Mouse (Mus musculus) megakaryocyte-erythroid progenitor cell, adult 5-6 weeks (primary cell): ENCODE data around the gene Psmd1. TPM values are rescaled to one million over a fixed set of nuclear protein-coding genes. Genes with fewer than 3 reads are reported as not detected.
A peak's percentile ranks its signal among the peaks of the same experiment; 100 is the strongest.

ENCODE experiments used
- ATAC-seq: replicated peaks from 2 replicates; pipeline ENCODE4 v1.8.0; 2016; ENCODE audit warnings: mild to moderate bottlenecking, inconsistent platforms; ENCODE audit not compliant: severe bottlenecking, poor library complexity, low FRiP score, low TSS enrichment
- total RNA-seq, 2 experiments: library from RNA; stranded (forward) in 1 of 2; stranded (reverse) in 1 of 2; fragments of 200-1000, 215-1000 nt in 1 of 2; fragments of >200 nt in 1 of 2; fragmentation: Nextera tagmentation in 1 of 2; gene quantifications; 2 replicates each; pipeline ENCODE4 v1.2.3; 2014 to 2017

The Psmd1 gene
- total RNA-seq, 2 experiments from 2014 or later, result 107 to 214 TPM

DNA sequence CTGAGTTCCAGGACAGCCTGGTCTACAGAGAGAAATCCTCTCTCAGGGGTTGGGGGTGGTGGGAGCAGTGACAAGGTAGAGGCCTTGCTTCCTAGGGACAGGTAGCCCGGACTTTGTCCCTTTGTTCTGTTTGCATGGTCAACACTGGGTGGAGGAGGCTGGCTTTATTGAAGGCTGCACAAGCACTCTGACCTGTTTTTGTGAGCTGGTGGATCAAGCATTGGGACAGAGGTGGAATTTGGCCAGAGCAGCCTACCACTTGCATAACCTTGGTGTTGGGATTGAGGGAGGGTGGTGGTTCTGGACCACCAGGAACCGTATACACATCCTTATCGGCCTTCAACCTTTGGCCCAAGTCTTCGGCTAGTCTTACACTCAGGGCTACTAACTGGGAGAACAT lies 7.9 kb upstream of the Psmd1 start:
- no peak for ATAC-seq

DNA sequence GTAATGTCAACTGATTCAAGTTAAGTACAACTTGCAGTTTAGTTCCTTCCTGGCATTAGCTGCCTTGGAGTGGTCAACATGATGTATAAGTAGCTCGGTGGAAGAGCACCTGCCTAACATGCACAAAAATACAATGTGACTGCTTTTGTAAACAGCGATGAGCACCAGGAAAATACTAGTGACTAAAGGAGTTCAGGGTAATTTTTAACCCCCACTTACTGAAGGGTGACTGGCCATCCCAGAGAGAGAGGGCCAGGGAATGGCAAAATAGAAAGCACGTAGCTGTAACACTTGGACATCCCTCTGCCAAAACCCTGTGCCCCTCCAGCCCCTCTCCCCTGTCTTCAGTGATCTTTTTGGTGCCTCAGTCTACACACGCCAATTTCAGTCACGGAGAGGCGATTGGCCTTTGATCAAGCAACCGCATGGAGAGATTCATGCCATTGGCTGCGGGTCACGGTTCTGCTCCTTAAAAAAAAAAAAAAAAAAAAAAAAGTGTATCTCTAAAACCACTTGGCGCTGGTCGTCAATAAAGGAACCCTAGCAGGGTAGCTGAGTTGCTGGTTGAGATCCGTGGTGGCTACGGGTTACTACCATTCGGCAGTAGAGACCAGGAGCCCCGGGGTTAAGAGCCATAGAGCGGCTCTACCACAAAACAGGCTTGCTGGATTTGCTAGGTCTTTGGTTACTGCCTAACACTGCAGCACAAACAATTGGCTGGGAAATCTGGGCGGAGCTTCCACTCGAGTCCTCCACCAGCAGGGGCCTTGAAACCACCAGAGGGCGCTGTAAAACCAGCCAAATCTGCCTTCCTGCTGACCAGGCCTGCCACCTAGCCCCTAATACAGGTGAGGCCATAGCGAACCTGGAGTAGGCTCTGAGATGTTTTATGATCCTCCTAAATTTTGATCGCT lies 5.1 kb upstream of the Psmd1 start:
- peak; percentile 96 for ATAC-seq

DNA sequence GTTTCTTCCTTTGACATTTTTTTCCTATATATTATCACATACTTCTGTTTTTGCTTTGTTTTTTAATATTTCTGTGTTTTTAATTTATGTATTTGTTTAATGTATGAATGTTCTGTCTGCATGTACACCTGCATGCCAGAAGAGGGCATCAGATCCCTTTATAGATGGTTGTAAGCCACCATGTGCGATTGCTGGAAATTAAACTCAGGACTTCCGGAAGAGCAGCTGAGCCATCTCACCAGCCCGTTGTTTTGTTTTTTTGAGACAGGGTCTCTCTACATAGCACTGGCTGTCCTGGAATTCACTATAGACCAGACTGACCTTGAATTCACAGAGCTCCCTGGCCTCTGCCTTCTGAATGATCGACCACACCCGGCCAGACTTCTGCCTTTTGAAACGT lies 1.7 kb upstream of the Psmd1 start:
- no peak for ATAC-seq

DNA sequence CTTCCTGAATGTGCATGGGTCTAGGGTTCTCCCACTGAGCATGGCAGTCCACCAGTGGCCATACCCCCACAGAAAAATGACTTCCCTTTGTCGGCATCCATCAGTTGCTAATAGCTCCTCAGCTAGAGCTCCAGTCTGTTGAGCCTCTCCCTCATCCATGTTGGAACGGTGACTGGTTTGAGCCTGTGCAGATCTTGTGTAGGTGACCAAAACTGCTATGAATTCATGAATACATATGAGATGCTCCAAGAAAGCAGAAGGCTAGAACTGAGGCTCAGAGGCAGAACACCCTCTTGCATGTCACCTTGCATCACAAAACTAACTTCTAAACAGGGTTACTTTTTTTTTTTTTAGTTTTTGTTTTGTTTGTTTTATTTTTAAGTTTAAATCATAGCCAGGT lies 12.4 kb downstream of the Psmd1 start:
- no peak for ATAC-seq

DNA sequence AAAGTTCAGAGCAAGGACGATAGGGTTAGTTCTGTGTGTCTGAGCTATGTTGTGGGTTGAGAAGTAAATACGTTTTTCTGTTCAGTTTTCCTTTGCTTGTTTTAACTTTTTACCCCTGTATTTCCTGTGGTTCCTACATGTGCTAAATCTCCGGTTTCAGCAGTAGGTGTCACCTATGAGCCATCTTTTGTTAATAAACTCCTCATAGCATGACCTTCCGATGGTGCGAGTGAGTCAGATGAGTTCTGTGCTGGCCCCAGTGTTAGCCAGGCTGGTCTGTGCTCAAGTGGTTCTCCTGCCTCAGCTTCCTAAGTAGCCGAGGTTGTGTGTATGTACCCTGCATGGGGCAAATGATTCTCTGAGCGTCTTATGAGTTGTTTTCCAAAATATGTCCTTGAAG lies 30.2 kb downstream of the Psmd1 start:
- no peak for ATAC-seq

DNA sequence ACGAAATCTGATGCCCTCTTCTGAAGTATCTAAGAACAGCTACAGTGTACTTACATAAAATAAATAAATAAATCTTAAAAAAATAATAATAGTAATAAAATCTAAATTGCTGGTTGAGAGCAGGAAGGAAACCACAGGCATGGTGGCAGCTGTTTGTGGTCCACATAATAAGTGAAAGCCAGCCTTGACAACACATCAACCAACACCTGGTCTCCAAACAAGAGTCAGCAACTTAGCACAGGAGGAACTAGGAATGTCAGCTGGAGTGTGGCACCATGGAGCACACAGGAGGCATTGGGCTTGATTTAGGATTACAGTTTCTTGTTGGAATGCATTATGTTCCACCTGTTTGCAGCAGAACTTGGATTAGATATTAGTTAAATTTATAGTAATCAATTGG lies 40.9 kb downstream of the Psmd1 start:
- ATAC-seq, result no peak

DNA sequence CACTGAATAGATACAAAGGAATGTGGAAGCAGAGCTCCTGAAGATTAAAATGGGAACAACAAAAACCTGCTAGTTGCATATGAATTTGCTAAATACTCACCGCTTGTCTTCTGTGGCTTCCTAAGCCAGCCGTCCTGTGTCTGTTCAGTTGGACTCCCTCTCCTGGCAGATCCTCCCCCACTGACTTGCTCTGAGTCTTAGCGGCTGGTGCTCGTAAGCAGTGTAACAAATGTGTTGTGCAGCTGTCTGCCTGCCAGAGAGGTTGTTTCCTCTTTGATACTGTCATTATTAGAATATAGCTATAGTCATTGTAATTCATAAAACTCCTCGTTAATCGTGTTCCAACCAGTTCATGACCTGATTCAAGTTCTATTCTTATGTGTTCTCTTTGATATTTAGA lies 47.6 kb downstream of the Psmd1 start, which contains the start of gene Htr2b:
Htr2b (minus strand) TSS at position 192 of the 400 bp plus-strand sequence.
- ATAC-seq, result no peak

DNA sequence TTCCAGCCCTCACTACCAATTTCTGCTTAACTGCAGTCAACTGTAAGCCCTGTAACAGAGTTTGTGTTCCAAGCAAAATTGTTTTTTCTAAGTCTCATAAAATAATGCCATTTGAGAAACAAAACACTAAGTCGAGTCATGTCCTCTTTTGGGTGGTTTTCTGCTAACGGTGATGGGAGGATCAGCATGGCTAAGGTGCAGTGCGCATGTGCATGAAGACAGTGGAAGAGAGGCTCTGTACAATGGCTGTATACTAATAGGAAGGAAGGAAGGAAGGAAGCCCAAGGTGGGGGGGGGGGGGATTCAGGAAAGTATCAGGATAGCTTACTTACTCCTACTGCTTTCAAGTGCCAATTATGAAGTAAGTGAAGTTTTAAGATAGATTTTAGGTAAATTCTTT lies 50.0 kb downstream of the Psmd1 start:
- ATAC-seq, result no peak

DNA sequence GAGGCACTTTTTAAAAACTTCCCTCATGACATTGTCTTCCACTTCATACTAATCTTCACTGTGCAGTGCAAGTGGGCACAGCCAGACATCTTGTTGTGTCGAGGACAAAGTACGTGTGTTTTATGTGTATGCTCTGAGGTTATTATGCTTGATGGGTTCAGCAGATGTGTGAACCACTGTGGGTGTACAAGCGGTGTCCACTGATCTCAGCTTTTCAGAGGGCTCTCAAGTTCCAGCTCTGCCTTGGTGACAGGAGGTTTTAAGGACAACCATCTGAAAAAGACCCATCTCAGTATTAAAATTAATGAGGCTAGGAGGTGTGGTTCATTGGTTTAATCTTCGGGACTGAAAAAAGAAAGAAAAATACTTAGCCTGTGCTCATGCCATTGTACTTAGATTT lies 55.4 kb downstream of the Psmd1 start:
- no peak for ATAC-seq

DNA sequence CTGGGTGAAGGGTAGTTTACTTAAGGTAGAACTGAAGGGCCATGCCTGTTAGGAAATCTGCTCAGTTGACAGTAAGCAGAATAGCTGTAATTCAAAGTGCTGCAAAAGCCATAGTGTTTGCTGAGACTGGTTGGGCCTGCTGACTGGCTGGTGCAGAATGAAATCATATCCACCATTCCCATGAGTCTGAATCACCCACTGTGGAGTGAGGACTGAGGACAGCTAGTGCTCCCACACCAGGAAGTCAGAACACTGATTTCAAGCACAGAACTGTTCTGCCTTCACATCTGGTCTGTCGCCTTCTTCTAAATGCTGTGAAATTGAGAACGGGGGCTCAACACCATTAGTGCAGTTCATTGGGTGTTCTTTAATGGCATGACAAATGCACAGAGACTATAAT lies 61.8 kb downstream of the Psmd1 start:
- ATAC-seq, result no peak

DNA sequence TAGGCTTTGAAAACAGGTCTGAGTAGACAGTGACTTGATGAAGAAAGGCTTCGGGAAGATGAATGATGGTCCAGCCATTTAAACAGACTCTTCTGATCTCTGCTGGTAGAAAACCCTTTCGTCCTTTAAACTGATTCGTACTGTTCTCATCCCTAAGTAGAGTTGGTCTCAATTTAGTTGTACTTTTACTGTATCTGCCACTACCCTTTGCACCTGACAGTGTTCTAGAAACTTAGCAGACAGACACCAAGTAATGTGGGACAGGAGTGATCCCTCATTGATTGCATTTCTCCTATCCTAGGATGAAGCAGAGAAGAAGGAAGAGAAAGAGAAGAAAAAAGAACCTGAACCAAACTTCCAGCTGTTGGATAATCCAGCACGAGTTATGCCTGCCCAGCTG lies 69.2 kb downstream of the Psmd1 start, which contains the start of gene Gm21972:
Gm21972 (plus strand) TSS at position 301 of the 400 bp plus-strand sequence.
- no peak for ATAC-seq

DNA sequence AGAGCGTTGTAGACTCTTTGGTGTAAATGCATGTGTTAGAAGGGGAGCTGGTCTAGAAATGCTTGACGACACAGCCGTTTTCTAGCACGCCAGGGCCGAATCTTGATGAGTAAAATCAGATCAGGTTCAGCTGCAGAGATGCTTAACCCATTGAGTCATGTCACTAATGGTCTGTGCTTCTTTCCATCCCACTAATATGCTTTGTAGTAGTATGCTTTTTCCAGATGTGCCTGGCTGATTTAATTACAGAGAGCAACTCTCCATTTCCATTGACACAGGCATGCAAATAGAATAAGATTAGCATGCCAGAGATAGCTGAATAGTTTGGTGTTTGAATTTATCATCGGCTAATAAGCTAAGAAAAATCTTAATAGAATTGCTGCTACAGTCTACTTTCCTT lies 71.1 kb downstream of the Psmd1 start:
- ATAC-seq, result no peak

DNA sequence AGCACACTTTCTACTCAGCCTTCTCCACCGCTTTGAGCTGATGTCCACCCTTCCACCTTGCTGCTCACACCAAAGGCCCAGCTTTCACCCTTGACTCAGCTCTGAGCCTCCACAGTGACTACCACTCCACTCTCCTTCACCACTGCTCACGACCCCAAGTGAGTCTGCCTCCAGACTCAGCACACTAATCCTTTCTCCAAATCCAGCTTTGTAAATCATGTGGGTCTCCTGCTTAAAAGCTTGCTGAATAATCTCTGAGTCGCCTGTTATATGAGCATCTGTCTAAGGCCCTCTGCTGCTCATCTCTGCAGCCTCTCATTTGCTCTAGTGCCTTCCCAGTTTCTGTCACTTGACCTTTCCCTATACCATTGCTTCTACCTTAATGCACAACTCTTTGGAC lies 76.9 kb downstream of the Psmd1 start:
- ATAC-seq, result no peak

DNA sequence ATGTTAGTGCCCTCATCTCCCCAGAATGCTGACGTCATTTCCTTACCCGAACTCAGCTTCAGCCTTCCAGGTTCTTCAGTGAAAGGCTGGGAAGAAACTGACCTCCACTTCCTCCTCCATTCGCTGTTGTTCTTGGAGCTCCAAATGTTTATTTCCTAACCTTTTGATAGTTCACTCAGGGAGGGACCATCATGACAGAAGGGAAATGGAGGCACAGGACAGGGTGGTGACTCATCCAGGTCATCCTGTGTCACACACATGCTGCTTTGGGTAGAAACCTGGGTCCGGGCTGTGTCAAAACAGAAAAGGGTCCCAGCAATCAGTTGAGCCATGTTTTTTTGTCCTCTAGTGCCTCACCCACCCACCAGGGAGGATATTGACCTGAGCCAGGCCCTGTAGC lies 79.0 kb downstream of the Psmd1 start:
- no peak for ATAC-seq

DNA sequence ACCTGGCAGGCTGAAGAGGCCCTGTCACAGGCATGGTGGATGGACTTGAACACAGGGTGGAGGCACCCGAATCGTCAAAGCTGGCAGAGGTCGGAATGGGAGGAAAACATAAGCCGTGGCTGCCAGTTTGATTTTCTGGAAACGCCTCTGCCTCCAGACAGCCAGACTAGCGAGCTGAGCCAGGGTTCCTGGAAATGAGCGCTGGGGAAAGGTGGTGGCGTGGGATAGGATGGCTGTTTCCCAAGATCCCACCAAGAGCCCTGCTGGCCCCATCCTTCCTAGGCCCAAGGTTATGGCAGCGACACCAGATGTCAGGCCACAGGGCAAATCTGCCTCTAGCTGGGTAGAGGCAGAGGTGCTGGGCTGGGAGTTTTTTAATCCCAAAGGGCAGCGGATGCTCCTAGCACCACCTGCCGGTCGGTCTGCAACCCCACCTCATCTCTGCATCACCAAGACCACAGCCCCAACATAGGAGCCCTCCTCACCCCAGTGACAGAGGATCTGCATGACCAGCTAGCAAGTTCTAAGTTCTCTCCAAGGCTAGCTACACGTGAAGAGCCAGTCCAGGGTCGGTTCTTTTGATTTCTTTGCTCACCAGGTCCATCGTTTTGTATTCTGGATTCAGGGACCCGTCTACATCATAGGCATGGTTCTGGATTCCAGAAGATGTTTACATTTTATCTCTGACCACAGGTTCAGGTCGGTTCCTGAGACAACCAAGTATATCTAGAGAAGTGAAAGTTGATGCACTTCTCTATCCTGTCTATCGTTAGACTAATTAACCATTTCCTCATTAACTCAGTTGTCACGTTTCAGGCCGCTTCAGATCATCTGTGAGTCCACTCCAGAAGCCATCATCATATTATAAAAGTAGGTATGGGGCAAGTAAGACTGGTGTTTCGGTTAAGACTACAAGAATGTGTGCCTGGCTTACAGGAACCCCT lies 80.1 kb downstream of the Psmd1 start:
- ATAC-seq, result no peak

DNA sequence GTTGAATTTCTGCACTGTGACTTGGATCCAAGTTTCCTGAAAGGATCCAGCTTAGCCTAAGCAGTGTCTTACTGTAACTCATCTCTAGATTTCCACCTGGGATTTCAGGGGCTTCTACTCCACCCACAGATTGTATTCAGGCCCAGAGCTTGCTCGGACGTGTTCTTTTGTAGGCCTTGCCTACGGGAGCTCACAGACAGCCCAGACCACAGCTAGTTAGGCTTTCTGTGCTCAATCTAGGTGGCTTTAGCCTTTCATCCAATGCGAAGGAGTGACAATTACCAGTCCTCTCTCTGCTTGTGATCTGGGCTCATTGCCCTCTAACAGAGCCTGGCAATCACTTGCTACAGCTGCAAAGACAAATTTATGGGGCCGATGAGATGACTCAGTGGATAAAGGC lies 82.1 kb downstream of the Psmd1 start:
- ATAC-seq, result no peak

DNA sequence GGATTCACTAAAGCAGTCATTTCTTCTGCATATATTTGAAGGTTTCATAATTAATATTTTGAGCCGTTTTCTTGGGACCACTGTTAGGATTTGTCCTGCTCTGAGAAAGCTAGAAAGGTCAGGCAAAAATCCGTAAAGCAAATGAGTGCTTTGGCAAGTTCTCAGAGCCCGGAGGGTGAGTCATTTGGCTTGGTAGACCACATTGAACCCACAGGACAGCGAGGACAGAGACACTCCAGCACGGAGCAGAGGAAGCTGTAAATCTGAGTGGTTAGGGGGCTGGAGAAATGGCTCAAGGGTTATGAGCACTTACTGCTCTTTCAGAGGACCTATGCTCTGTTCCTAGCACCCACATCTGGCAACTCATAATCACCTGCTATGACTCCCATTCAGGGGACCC lies 83.4 kb downstream of the Psmd1 start:
- no peak for ATAC-seq

DNA sequence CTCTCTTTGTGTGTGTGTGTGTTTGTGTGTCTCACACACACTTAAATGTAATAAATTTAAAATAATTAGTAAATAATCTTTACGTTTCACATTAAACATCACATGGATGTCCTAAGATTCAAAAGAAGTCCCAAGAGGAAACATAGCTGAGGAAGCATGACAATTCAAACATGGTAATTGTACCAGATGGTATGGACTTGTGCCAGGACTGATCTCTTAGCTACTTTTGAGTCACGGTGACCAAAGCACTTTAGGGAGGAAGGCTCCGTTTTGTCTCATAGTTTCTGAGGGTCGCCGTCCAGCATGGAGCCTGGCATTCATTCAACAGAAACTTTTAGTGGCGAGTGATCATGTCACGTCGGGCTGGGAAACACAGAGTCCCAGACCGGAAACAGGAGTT lies 84.0 kb downstream of the Psmd1 start:
- ATAC-seq, result no peak

DNA sequence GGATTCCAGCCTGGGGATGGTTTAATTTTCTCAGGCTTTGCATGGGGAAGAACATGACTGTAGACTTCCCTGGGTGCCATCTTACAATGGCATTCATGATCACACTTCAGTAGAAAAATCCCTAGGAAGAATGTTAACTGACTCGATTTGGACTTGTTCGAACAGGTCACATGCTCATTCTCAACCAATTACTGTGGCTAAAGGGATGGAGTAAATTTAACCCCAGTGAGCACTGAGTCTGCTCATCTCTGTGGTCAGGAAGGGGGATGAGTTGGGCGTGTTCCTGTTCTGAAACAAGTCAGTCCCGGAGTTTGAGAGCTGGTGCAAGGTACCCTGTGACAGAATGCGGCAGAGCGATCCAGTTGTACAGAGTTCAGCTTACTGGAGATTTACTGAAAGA lies 86.7 kb downstream of the Psmd1 start:
- no peak for ATAC-seq

DNA sequence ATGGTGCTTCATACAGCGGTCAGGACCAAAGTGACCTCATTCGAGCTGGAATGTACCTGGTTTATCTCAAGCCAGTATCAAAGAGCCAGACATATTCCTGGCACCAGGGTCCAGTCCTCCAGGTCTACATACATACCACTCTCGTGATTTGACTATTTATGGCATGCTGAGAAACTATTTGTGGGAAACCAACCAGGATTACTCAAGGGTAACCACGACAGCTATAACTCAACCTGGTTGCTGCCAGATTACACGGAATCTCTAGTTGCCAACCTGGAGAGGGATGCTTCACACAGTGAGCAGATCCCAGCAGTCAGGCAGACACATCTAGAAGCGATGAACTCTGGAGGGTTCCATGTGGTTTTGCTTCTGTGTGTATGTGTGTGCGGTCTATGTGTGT lies 87.2 kb downstream of the Psmd1 start:
- ATAC-seq, result no peak
